Mouse (Mus musculus) heart, postnatal 0 days (tissue): ENCODE measurements around the gene Olfr437. TPM values are rescaled to one million over a fixed set of nuclear protein-coding genes. Genes with fewer than 3 reads are reported as not detected.

Experiments used
- ATAC-seq: fragments of 200-750 bp; cut with Nextera tagmentation; 2 replicates; pipeline ENCODE4 v1.8.0; 2017; ENCODE audit warnings: low read depth, moderate number of reproducible peaks, moderate library complexity; ENCODE audit not compliant: insufficient read depth
- DNase-seq: peaks from one replicate; pipeline ENCODE4 v3.0.0-alpha.2; 2016; ENCODE audit warnings: low spot score
- H3K27ac ChIP-seq: fragments of 300-500 bp; sonication (generic); 2 replicates; pipeline ENCODE4 v1.5.1; 2014; ENCODE audit warnings: low read depth, mild to moderate bottlenecking
- H3K27me3 ChIP-seq: fragments of 300-500 bp; sonication (generic); 2 replicates; pipeline ENCODE4 v1.6.1; 2014; ENCODE audit warnings: low read length, mixed read lengths; ENCODE audit not compliant: control insufficient read depth, insufficient read depth
- H3K36me3 ChIP-seq: fragments of 300-500 bp; sonication (generic); replicated peaks from 2 replicates; pipeline ENCODE4 v1.6.1; 2014; ENCODE audit warnings: low read length, mixed read lengths; ENCODE audit not compliant: control insufficient read depth, insufficient read depth
- H3K4me1 ChIP-seq: fragments of 300-500 bp; sonication (generic); 2 replicates; pipeline ENCODE4 v1.6.1; 2014; ENCODE audit warnings: antibody characterized with exemption; ENCODE audit not compliant: control insufficient read depth, insufficient read depth
- H3K4me2 ChIP-seq: fragments of 300-500 bp; sonication (generic); 2 replicates; pipeline ENCODE4 v1.6.1; 2014; ENCODE audit warnings: low read depth, mild to moderate bottlenecking, low read length, moderate library complexity
- H3K4me3 ChIP-seq: fragments of 300-500 bp; sonication (generic); 2 replicates; pipeline ENCODE4 v1.5.1; 2014; ENCODE audit warnings: low read depth, low read length
- H3K9ac ChIP-seq: fragments of 300-500 bp; sonication (generic); replicated peaks from 2 replicates; pipeline ENCODE4 v1.6.1; 2014; ENCODE audit warnings: low read depth, low read length, mixed read lengths
- H3K9me3 ChIP-seq: fragments of 300-500 bp; sonication (generic); replicated peaks from 2 replicates; pipeline ENCODE4 v1.6.1; 2016; ENCODE audit warnings: low read length; ENCODE audit not compliant: control insufficient read depth
- CTCF ChIP-seq: IDR thresholded peaks from 2 replicates; pipeline ENCODE4 v1.5.1; 2016; ENCODE audit warnings: antibody characterized with exemption, control low read depth, low read depth
- EP300 ChIP-seq: IDR thresholded peaks from 2 replicates; pipeline ENCODE4 v1.6.1; 2016; ENCODE audit warnings: antibody characterized with exemption, low read depth
- WGBS: fragments of 180-500 bp; shearing (Covaris S2); extraction: QIAGEN DNeasy Blood & Tissue Kit; methylation state at CpG from one replicate; pipeline ENCODE4 v1.1.7; 2014; 5-methylcytosine and 5-hydroxymethylcytosine counted together
- polyA plus RNA-seq: library from polyadenylated mRNA; unstranded; fragments of >200 nt; fragmentation: Nextera tagmentation; extraction: Ambion mirVana; gene quantifications from 2 replicates; pipeline ENCODE4 v1.2.1, GENCODE M21; 2015
- total RNA-seq: library from RNA; depleted of rRNA; stranded (reverse); fragments of >200 nt; gene quantifications from 2 replicates; pipeline ENCODE4 v1.2.3, GENCODE M21; 2014; ENCODE audit warnings: low replicate concordance

Olfr437 gene
- total and polyA plus RNA-seq, 2 experiments from 2014 or later, result not detected

- no peak overlapping the region for H3K4me3 ChIP-seq
- no peaks in the 10 kb centered on the region for H3K27me3 ChIP-seq
- DNase-seq (no peak), ATAC-seq (no peak)
- no peaks in the 10 kb centered on the region for H3K36me3 ChIP-seq
- TF ChIP-seq EP300 (no peak), CTCF (no peak)
- no peak overlapping the region for H3K4me2 ChIP-seq
- H3K27ac ChIP-seq, result no peak overlapping the region
- no peaks in the 10 kb centered on the region for H3K4me1 ChIP-seq
- H3K9ac ChIP-seq, result no peak overlapping the region
- H3K9me3 ChIP-seq, result no peaks in the 10 kb centered on the region
- WGBS, result 56% methylated on average over 6 of the region's 6 CpGs
Observed at GRCm38 (mm10) chr6:43178584-43179501, 15.8 kb downstream of the Olfr437 start.

GRCm38 (mm10) chr6:43190986-43191385 lies 27.9 kb downstream of the Olfr437 start:
- Histone ChIP-seq H3K4me1 (no peaks in the 10 kb centered on the region), H3K36me3 (no peaks in the 10 kb centered on the region), H3K9ac (no peak overlapping the region), H3K27ac (no peak overlapping the region), H3K4me3 (no peak overlapping the region), H3K4me2 (no peak overlapping the region), H3K27me3 (no peaks in the 10 kb centered on the region), H3K9me3 (no peaks in the 10 kb centered on the region)
- no peak for TF ChIP-seq EP300
- TF ChIP-seq CTCF, result no peak
- no peak for DNase-seq
- WGBS, result 80% methylated on average over 3 of the region's 3 CpGs
- ATAC-seq, result no peak

- H3K27ac ChIP-seq, result no peak within 1 kb of the TSS
- H3K4me2 ChIP-seq, result no peak within 1 kb of the TSS
- no peak within 1 kb of the TSS for H3K4me3 ChIP-seq
- no peaks in the 10 kb centered on the region for H3K4me1 ChIP-seq
- H3K9ac ChIP-seq, result no peak within 1 kb of the TSS
- no peaks in the 10 kb centered on the region for H3K9me3 ChIP-seq
- ATAC-seq, result no peak
- no peaks in the 10 kb centered on the region for H3K36me3 ChIP-seq
- DNase-seq, result no peak
- no peaks in the 10 kb centered on the region for H3K27me3 ChIP-seq
- no peak for TF ChIP-seq EP300
- no peak for TF ChIP-seq CTCF
Observed at GRCm38 (mm10) chr6:43196781-43197180, 33.7 kb downstream of the Olfr437 start, which contains the start of gene Olfr435. Gene Olfr435, plus strand, starts transcription at chr6:43197146.

GRCm38 (mm10) chr6:43198094-43198493 lies 35.0 kb downstream of the Olfr437 start:
- no peak overlapping the region for H3K9ac ChIP-seq
- H3K27me3 ChIP-seq, result no peaks in the 10 kb centered on the region
- H3K27ac ChIP-seq, result no peak overlapping the region
- no peaks in the 10 kb centered on the region for H3K9me3 ChIP-seq
- no peaks in the 10 kb centered on the region for H3K36me3 ChIP-seq
- no peak for TF ChIP-seq EP300
- no peak for TF ChIP-seq CTCF
- H3K4me1 ChIP-seq, result no peaks in the 10 kb centered on the region
- WGBS, result 52% methylated on average over 3 of the region's 3 CpGs
- DNase-seq (no peak), ATAC-seq (no peak)
- H3K4me2 ChIP-seq, result no peak overlapping the region
- H3K4me3 ChIP-seq, result no peak overlapping the region

- H3K4me2 ChIP-seq, result no peak overlapping the region
- H3K27me3 ChIP-seq, result no peaks in the 10 kb centered on the region
- no peak overlapping the region for H3K4me3 ChIP-seq
- H3K9ac ChIP-seq, result no peak overlapping the region
- no peaks in the 10 kb centered on the region for H3K9me3 ChIP-seq
- no peak overlapping the region for H3K27ac ChIP-seq
- H3K36me3 ChIP-seq, result no peaks in the 10 kb centered on the region
- H3K4me1 ChIP-seq, result no peaks in the 10 kb centered on the region
- ATAC-seq (no peak), DNase-seq (no peak)
- no peak for TF ChIP-seq CTCF
- TF ChIP-seq EP300, result no peak
Observed at GRCm38 (mm10) chr6:43202786-43203185, 39.7 kb downstream of the Olfr437 start.
